Mouse (Mus musculus): ENCODE data around the gene Zbtb20.

DNA sequence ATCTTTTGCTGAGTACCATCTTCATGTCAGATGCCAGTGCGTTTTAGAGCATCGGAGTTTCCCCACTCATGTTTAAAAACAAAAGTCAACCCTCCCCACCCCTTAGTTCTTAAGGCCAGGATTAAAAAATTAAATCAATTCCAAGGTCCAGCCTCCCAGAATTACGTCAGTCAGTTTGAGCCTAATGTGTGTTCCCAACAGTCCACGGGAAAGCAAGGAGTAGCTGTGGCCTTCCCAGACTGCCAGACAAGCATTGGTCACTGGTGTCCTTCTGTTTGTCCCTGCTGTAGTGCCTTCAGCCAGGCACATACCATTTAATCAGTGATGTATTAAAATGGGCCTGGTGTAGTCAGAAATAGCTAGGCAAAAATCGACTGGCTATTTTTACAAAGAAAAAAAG is 673.1 kb downstream of the Zbtb20 start:
- TF ChIP-seq POLR2A (IDR thresholded peaks at IDR 0.05; ENCODE audit: control insufficient read depth, low read depth, low read length) (no peak), CTCF (IDR thresholded peaks at IDR 0.05; ENCODE audit: control insufficient read depth, insufficient read depth, insufficient replicate concordance, low read depth, low read length) (no peak)
